Mouse (Mus musculus) testis, adult 2 months (tissue): Measurements from ENCODE around the gene Prpf6. TPM values are rescaled to one million over a fixed set of nuclear protein-coding genes. Genes with fewer than 3 reads are reported as not detected.

Experiments used
- H3K27ac ChIP-seq: fragments of 200-500 bp; 2 replicates; pipeline ENCODE4 v1.5.1; 2012; ENCODE audit warnings: low read depth, low read length; ENCODE audit not compliant: control insufficient read depth, insufficient read depth
- H3K27me3 ChIP-seq: fragments of 200-500 bp; 2 replicates; pipeline ENCODE4 v1.6.1; 2012; ENCODE audit warnings: mild to moderate bottlenecking, low read length, moderate library complexity; ENCODE audit not compliant: control insufficient read depth, insufficient read depth
- H3K36me3 ChIP-seq: fragments of 200-500 bp; 2 replicates; pipeline ENCODE4 v1.6.1; 2012; ENCODE audit warnings: mild to moderate bottlenecking, low read length; ENCODE audit not compliant: control insufficient read depth, insufficient read depth
- H3K4me1 ChIP-seq: fragments of 200-500 bp; 2 replicates; pipeline ENCODE4 v1.6.1; 2012; ENCODE audit warnings: low read length; ENCODE audit not compliant: control insufficient read depth, insufficient read depth
- H3K4me3 ChIP-seq: fragments of 200-500 bp; 2 replicates; pipeline ENCODE4 v1.5.1; 2012; ENCODE audit warnings: low read depth, mild to moderate bottlenecking, low read length, moderate library complexity, mixed read lengths; ENCODE audit not compliant: control insufficient read depth
- CTCF ChIP-seq: fragments of 200-500 bp; IDR thresholded peaks from 2 replicates; pipeline ENCODE4 v1.5.1; 2012; ENCODE audit warnings: low read depth, mild to moderate bottlenecking, inconsistent platforms, low read length, moderate library complexity; ENCODE audit not compliant: control insufficient read depth, insufficient read depth, insufficient replicate concordance
- POLR2A ChIP-seq: fragments of 200-500 bp; IDR thresholded peaks from 2 replicates; pipeline ENCODE4 v1.6.1; 2012; ENCODE audit warnings: low read depth, mild to moderate bottlenecking, inconsistent platforms, low read length, moderate library complexity; ENCODE audit not compliant: control insufficient read depth
- polyA plus RNA-seq: library from polyadenylated mRNA; depleted of rRNA; stranded (reverse); fragments of >200 nt; gene quantifications from 2 replicates; pipeline ENCODE4 v1.2.3, GENCODE M21; 2012

The Prpf6 gene
- polyA plus RNA-seq, 1 experiment: 20.1 TPM

DNA sequence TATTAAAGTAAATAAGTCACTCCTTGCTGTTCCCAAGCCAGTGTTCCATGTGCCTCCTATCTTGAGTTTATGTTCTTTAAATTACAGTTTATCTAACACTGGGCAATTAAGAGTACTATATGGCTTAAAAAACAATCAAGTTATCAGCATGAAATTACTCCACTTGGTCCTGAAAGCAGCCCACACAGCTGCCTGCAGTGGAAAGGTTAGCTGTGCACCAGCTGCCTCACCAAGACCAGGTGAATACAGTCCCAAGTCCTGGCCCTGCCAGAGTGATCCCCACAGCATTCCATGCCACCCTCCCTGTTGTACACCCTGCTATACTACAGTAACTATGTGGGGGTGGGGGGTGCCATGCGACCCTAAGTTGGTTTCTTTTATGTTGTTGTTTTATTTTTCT, 61.9 kb downstream of the Prpf6 start:
- TF ChIP-seq CTCF (no peak), POLR2A (no peak)
- Histone ChIP-seq H3K36me3 (no peaks in the 10 kb centered on the region; the same call in 1 of the 2 replicates), H3K4me3 (no peak overlapping the region), H3K27me3 (no peaks in the 10 kb centered on the region), H3K4me1 (no peaks in the 10 kb centered on the region; the same call in 1 of the 2 replicates), H3K27ac (no peak overlapping the region)

- Histone ChIP-seq H3K27ac (no peak within 1 kb of the TSS), H3K4me1 (peaks cover 9% of the 10 kb centered on the region), H3K27me3 (no peaks in the 10 kb centered on the region), H3K36me3 (no peaks in the 10 kb centered on the region; the same call in 1 of the 2 replicates), H3K4me3 (no peak within 1 kb of the TSS)
- TF ChIP-seq CTCF (no peak), POLR2A (no peak)
These were observed 65.1 kb downstream of the Prpf6 start, which contains the start of gene Gm29797 for GRCm38 (mm10) chr2:181656734-181657133. Gene Gm29797 (plus strand): TSS chr2:181657034.

DNA sequence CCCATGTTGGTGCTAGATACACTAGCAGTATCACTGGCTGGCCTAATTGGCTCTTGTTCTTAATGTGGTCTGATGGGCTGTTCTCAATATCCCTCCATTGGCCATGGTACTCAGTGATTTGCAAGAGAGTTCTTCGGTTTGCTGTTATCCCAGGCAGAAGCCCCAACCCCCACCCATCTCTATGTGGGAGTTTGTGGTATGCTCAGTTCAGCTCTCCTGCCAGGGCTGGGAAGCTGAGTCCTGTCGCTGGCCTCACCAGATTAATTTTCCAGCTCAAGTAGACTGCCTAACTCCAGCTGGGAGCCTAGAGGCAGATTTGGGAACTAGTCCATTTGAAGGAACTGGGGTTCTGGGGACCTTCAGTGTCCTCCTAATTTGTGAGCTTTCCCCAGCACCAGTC, 65.8 kb downstream of the Prpf6 start:
- no peaks in the 10 kb centered on the region; the same call in 1 of the 2 replicates for H3K36me3 ChIP-seq
- H3K4me3 ChIP-seq: no peak overlapping the region
- no peak for TF ChIP-seq POLR2A
- TF ChIP-seq CTCF: no peak
- H3K27me3 ChIP-seq: no peaks in the 10 kb centered on the region
- H3K27ac ChIP-seq: no peak overlapping the region
- H3K4me1 ChIP-seq: peaks cover 9% of the 10 kb centered on the region

DNA sequence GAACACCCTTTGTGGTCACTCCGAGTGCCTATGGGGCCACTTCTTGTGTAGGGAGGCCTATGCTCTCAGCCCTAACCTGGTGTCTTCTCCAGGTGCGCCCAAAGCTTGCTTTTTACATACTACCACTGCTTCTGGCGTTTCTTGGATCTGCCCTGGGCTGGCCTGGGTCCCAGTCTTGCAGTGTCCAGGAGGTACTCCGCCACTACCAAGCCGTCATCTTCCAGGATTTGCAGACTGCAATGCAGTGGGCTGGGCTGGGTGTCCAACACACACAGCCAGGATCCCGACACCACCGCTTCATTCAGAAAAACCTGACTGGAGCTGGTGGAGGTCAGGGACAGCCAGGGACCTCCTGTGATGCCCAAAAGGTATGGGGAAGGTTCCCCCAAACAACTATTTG, 66.9 kb downstream of the Prpf6 start:
- Histone ChIP-seq H3K4me3 (peak overlapping the region; percentile 77), H3K36me3 (no peaks in the 10 kb centered on the region), H3K4me1 (peaks cover 9% of the 10 kb centered on the region), H3K27ac (no peak overlapping the region), H3K27me3 (no peaks in the 10 kb centered on the region)
- TF ChIP-seq CTCF: no peak
- TF ChIP-seq POLR2A: no peak

DNA sequence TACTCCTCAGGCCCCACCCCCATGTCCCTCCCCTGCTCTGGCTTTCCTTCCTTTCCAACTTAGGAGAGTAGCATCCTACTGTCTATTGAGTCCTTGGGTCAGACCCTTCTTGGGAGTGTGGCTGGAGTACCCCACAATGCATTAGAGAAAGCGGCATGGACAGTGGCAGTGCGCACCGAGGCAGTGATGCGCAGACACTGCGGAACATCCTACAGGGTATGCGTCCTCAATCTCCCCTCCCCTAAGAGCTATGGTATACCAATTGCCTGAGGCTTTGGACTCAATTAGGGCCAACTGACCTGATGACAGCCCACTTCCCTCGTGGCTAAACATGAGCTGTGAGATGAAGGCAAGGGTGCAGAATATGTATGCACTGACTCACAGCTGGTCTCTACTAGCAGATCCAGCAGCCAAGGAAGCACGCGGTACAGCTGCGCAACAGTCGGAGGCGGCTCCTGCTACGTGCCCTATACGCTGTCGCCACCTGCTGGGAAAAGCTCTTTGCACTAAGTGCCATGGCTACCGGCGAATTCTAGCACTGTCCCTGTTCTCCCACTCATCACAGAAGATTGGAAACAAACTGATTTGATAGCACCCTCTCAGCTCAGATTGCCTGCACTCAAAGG, 67.4 kb downstream of the Prpf6 start:
- peaks cover 9% of the 10 kb centered on the region for H3K4me1 ChIP-seq
- TF ChIP-seq CTCF (peak; percentile 60; the same call in 1 of the 2 replicates), POLR2A (peak; percentile 26; the same call in 1 of the 2 replicates)
- no peaks in the 10 kb centered on the region for H3K27me3 ChIP-seq
- H3K36me3 ChIP-seq: no peaks in the 10 kb centered on the region
- peak overlapping the region; percentile 54; the same call in 1 of the 2 replicates for H3K27ac ChIP-seq
- H3K4me3 ChIP-seq: peak overlapping the region; percentile 77

- Histone ChIP-seq H3K27me3 (no peaks in the 10 kb centered on the region), H3K36me3 (no peaks in the 10 kb centered on the region), H3K27ac (peak overlapping the region; percentile 28; the same call in 1 of the 2 replicates), H3K4me1 (peaks cover 9% of the 10 kb centered on the region), H3K4me3 (peak overlapping the region; percentile 77)
- no peak for TF ChIP-seq POLR2A
- peak; percentile 81; the same call in 1 of the 2 replicates for TF ChIP-seq CTCF
These were observed 68.0 kb downstream of the Prpf6 start for GRCm38 (mm10) chr2:181659609-181660055.

- no peak for TF ChIP-seq POLR2A
- TF ChIP-seq CTCF: no peak
- no peak overlapping the region for H3K4me3 ChIP-seq
- H3K27ac ChIP-seq: no peak overlapping the region
- H3K4me1 ChIP-seq: peaks cover 9% of the 10 kb centered on the region
- H3K27me3 ChIP-seq: no peaks in the 10 kb centered on the region
- no peaks in the 10 kb centered on the region for H3K36me3 ChIP-seq
These were observed 71.1 kb downstream of the Prpf6 start for GRCm38 (mm10) chr2:181662620-181663297.
